Mouse (Mus musculus) intestine, embryonic 15.5 days (tissue): ENCODE results near the gene Echdc2. TPM values are rescaled to one million over a fixed set of nuclear protein-coding genes. Genes with fewer than 3 reads are reported as not detected.

Source experiments
- ATAC-seq: fragments of 200-750 bp; cut with Nextera tagmentation; 2 replicates; pipeline ENCODE4 v1.8.0; 2017; ENCODE audit warnings: moderate TSS enrichment, moderate library complexity
- H3K27ac ChIP-seq: fragments of 300-500 bp; sonication (generic); 2 replicates; pipeline ENCODE4 v1.5.1; 2015; ENCODE audit warnings: mild to moderate bottlenecking, inconsistent platforms
- H3K27me3 ChIP-seq: fragments of 300-500 bp; sonication (generic); replicated peaks from 2 replicates; pipeline ENCODE4 v1.6.1; 2015; ENCODE audit warnings: inconsistent platforms
- H3K36me3 ChIP-seq: fragments of 300-500 bp; sonication (generic); 2 replicates; pipeline ENCODE4 v1.6.1; 2015; ENCODE audit warnings: inconsistent platforms
- H3K4me1 ChIP-seq: fragments of 300-500 bp; sonication (generic); replicated peaks from 2 replicates; pipeline ENCODE4 v1.6.1; 2015; ENCODE audit warnings: inconsistent platforms
- H3K4me2 ChIP-seq: fragments of 300-500 bp; sonication (generic); replicated peaks from 2 replicates; pipeline ENCODE4 v1.6.1; 2015; ENCODE audit warnings: mild to moderate bottlenecking, inconsistent platforms
- H3K4me3 ChIP-seq: fragments of 300-500 bp; sonication (generic); replicated peaks from 2 replicates; pipeline ENCODE4 v1.5.1; 2015; ENCODE audit warnings: inconsistent platforms
- H3K9ac ChIP-seq: fragments of 300-500 bp; sonication (generic); 2 replicates; pipeline ENCODE4 v1.6.1; 2015; ENCODE audit warnings: inconsistent platforms
- H3K9me3 ChIP-seq: fragments of 300-500 bp; sonication (generic); 2 replicates; pipeline ENCODE4 v1.6.1; 2016; ENCODE audit warnings: inconsistent platforms
- WGBS: fragments of 180-500 bp; shearing (Covaris S2); methylation state at CpG from one replicate; pipeline ENCODE4 v1.1.7; 2015; 5-methylcytosine and 5-hydroxymethylcytosine counted together
- polyA plus RNA-seq: library from polyadenylated mRNA; unstranded; fragments of >200 nt; fragmentation: Nextera tagmentation; extraction: Ambion mirVana; gene quantifications from 2 replicates; pipeline ENCODE4 v1.2.1, GENCODE M21; 2015

The Echdc2 gene
- polyA plus RNA-seq, 1 experiment from 2014 or later, result 30.8 TPM

- Histone ChIP-seq H3K4me3 (peak within 1 kb of the TSS; percentile 50), H3K27me3 (peaks cover 13% of the 10 kb centered on the region), H3K4me1 (peaks cover 8% of the 10 kb centered on the region; the same call in 1 of the 2 replicates), H3K4me2 (peak within 1 kb of the TSS; percentile 85), H3K36me3 (no peaks in the 10 kb centered on the region), H3K27ac (no peak within 1 kb of the TSS), H3K9me3 (no peaks in the 10 kb centered on the region), H3K9ac (peak within 1 kb of the TSS; percentile 36)
- peak; percentile 79 for ATAC-seq
- 3% methylated on average over 103 of the region's 107 CpGs for WGBS
Observed at GRCm38 (mm10) chr4:108217332-108218179, 52.3 kb downstream of the Echdc2 start, which contains the start of gene Zyg11a. Zyg11a (minus strand) TSS chr4:108218048.

GRCm38 (mm10) chr4:108219019-108219418 is 53.8 kb downstream of the Echdc2 start:
- WGBS, result 15% methylated on average over 9 of the region's 9 CpGs
- Histone ChIP-seq H3K27ac (no peak overlapping the region), H3K4me1 (peaks cover 8% of the 10 kb centered on the region; the same call in 1 of the 2 replicates), H3K9me3 (no peaks in the 10 kb centered on the region), H3K36me3 (no peaks in the 10 kb centered on the region), H3K27me3 (peaks cover 13% of the 10 kb centered on the region), H3K9ac (no peak overlapping the region), H3K4me2 (peak overlapping the region; percentile 22; the same call in 1 of the 2 replicates), H3K4me3 (no peak overlapping the region)
- ATAC-seq, result no peak

- no peaks in the 10 kb centered on the region for H3K36me3 ChIP-seq
- no peaks in the 10 kb centered on the region for H3K9me3 ChIP-seq
- H3K9ac ChIP-seq, result no peak overlapping the region
- peaks cover 4% of the 10 kb centered on the region; the same call in 1 of the 2 replicates for H3K4me1 ChIP-seq
- H3K4me2 ChIP-seq, result no peak overlapping the region
- 90% methylated on average over 5 of the region's 5 CpGs for WGBS
- no peak overlapping the region for H3K27ac ChIP-seq
- no peak overlapping the region for H3K4me3 ChIP-seq
- no peak for ATAC-seq
- peaks cover 5% of the 10 kb centered on the region for H3K27me3 ChIP-seq
Observed at GRCm38 (mm10) chr4:108222507-108222906, 57.3 kb downstream of the Echdc2 start.

GRCm38 (mm10) chr4:108225341-108225872 is 60.2 kb downstream of the Echdc2 start:
- ATAC-seq, result peak; percentile 39; the same call in 1 of the 2 replicates
- Histone ChIP-seq H3K4me2 (no peak overlapping the region), H3K9ac (no peak overlapping the region), H3K9me3 (no peaks in the 10 kb centered on the region), H3K27ac (no peak overlapping the region), H3K4me3 (no peak overlapping the region), H3K36me3 (no peaks in the 10 kb centered on the region), H3K4me1 (no peaks in the 10 kb centered on the region), H3K27me3 (no peaks in the 10 kb centered on the region)
- WGBS, result 51% methylated on average over 3 of the region's 3 CpGs

Other genes starting within 250 kb of the Echdc2 start
- gene Cpt2, start 241.8 kb upstream of the Echdc2 start, polyA plus RNA-seq, result 106 TPM in 2 replicates
- gene Slc1a7, start 197.1 kb upstream of the Echdc2 start, polyA plus RNA-seq, result 0.11 and 0.15 TPM in 2 replicates
- gene Podn, start 69.0 kb upstream of the Echdc2 start, polyA plus RNA-seq, result 0.95 and 1.1 TPM in 2 replicates
- gene Scp2, start 20.4 kb upstream of the Echdc2 start, polyA plus RNA-seq, result 292 and 293 TPM in 2 replicates
- 0.09 and 0.14 TPM in 2 replicates for gene Zyg11a, start 52.6 kb downstream of the Echdc2 start, polyA plus RNA-seq
- gene Zyg11b, start 135.7 kb downstream of the Echdc2 start, polyA plus RNA-seq, result 8.3 and 8.6 TPM in 2 replicates
- 65.2 and 65.3 TPM in 2 replicates for gene Coa7, start 162.7 kb downstream of the Echdc2 start, polyA plus RNA-seq
- 1.3 and 1.6 TPM in 2 replicates for gene Shisal2a, start 217.9 kb downstream of the Echdc2 start, polyA plus RNA-seq
- 37.5 and 42.6 TPM in 2 replicates for gene Gpx7, start 241.5 kb downstream of the Echdc2 start, polyA plus RNA-seq